Mouse (Mus musculus) pancreas, adult 10 weeks (tissue): ENCODE data around the gene Scgb2b3. TPM values are rescaled to one million over a fixed set of nuclear protein-coding genes. Genes with fewer than 3 reads are reported as not detected.

Source experiments
- polyA plus RNA-seq: library from polyadenylated mRNA; stranded (reverse); fragments of 350-450 nt; fragmentation: Illumina TruSeq; extraction: RNeasy Lipid Tissue Mini Kit (QIAGEN cat#74804); gene quantifications from one replicate; pipeline ENCODE4 v1.2.3, GENCODE M21; 2015; ENCODE audit warnings: low read depth, low replicate concordance; ENCODE audit not compliant: insufficient read depth

The Scgb2b3 gene
- polyA plus RNA-seq = not detected

DNA sequence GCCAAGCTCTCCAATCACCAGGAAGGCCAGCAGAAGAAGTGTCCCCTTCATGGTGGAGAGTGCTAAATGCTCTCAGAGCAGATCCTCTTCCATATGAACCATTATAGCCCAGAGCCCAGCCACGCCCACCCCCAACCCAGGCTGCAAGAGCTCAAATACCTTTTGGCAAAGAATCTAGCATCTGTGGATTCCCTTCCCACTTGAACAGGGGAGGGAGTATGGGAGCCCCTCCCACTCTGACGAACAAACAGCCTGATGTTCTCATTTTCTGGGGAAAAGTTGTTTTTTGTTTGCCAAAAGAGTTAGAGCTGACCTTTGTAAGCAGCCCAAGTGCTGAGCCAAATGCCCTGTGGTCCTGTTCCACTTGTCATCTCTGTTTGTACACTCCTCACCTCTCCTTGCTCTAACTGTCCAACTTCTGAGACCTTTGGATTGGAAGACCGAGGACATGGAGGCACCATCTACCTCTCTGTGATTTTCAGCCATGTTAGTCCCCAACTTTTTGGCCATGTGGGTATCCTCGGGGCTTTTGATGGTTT, at the start of gene Scgb2b3:
Scgb2b3 (minus strand) TSS at position 51 of the 539 bp plus-strand sequence.

DNA sequence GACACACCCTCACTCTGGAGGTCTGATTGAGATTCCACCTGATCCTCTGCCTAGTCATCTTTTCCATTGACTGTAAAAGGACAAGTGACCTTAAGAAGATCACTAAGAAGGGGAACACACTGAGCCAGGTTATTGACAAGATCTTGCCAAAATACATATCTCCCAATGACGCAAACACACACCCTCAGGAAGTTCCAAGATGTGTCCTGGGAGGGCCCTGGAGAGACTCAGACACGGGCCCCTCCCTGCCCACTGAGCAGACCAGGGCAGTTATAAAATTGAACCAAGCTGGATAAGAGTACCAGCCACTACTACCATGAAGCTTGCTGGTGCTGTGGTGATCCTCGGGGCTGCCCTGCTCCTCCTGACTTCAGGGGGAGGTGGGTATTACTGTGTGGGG, 13.4 kb upstream of the Scgb2b3 start, which contains the start of gene Scgb1b3:
Scgb1b3 (plus strand) TSS at position 301 of the 400 bp plus-strand sequence.

Other genes with a start within 250 kb of the Scgb2b3 start
- 44.6 TPM for gene Hpn, start 246.8 kb downstream of the Scgb2b3 start, polyA plus RNA-seq
- 5.7 TPM for gene Scn1b, start 235.1 kb downstream of the Scgb2b3 start, polyA plus RNA-seq
- 85.3 TPM for gene Gramd1a, start 206.2 kb downstream of the Scgb2b3 start, polyA plus RNA-seq
- gene Scgb2b2, start 71.6 kb downstream of the Scgb2b3 start, polyA plus RNA-seq = not detected
- gene Scgb1b2, start 70.3 kb downstream of the Scgb2b3 start, polyA plus RNA-seq = not detected
- gene Scgb1b3, start 13.5 kb upstream of the Scgb2b3 start, polyA plus RNA-seq = not detected